Mouse (Mus musculus) liver, embryonic 11.5 days (tissue): ENCODE data around the gene Thsd4. TPM values are rescaled to one million over a fixed set of nuclear protein-coding genes. Genes with fewer than 3 reads are reported as not detected.

ENCODE experiments used
- ATAC-seq: fragments of 200-750 bp; cut with Nextera tagmentation; replicated peaks from 2 replicates; pipeline ENCODE4 v1.8.0; 2017; ENCODE audit warnings: moderate number of reproducible peaks, mild to moderate bottlenecking, moderate TSS enrichment, moderate library complexity; ENCODE audit not compliant: low FRiP score
- DNase-seq: peaks from one replicate; pipeline ENCODE4 v3.0.0-alpha.2; 2017; ENCODE audit warnings: low spot score
- H3K27ac ChIP-seq: fragments of 300-500 bp; sonication (generic); 2 replicates; pipeline ENCODE4 v1.5.1; 2014; ENCODE audit warnings: mild to moderate bottlenecking, low read depth, low read length, control low read depth
- H3K27me3 ChIP-seq: fragments of 300-500 bp; sonication (generic); replicated peaks from 2 replicates; pipeline ENCODE4 v1.6.1; 2014; ENCODE audit warnings: low read length, mixed read lengths; ENCODE audit not compliant: control insufficient read depth, insufficient read depth
- H3K36me3 ChIP-seq: fragments of 300-500 bp; sonication (generic); 2 replicates; pipeline ENCODE4 v1.6.1; 2014; ENCODE audit warnings: mild to moderate bottlenecking, low read length, moderate library complexity, mixed read lengths; ENCODE audit not compliant: control insufficient read depth, insufficient read depth
- H3K4me1 ChIP-seq: fragments of 300-500 bp; sonication (generic); replicated peaks from 2 replicates; pipeline ENCODE4 v1.6.1; 2014; ENCODE audit warnings: low read length, mixed read lengths; ENCODE audit not compliant: control insufficient read depth, insufficient read depth
- H3K4me2 ChIP-seq: fragments of 300-500 bp; sonication (generic); 2 replicates; pipeline ENCODE4 v1.6.1; 2014; ENCODE audit warnings: mild to moderate bottlenecking, control low read depth, moderate library complexity
- H3K4me3 ChIP-seq: fragments of 300-500 bp; sonication (generic); 2 replicates; pipeline ENCODE4 v1.5.1; 2014; ENCODE audit warnings: low read depth, low read length, control low read depth
- H3K9ac ChIP-seq: fragments of 300-500 bp; sonication (generic); 2 replicates; pipeline ENCODE4 v1.6.1; 2014; ENCODE audit warnings: low read depth, low read length, control low read depth
- H3K9me3 ChIP-seq: fragments of 300-500 bp; sonication (generic); 2 replicates; pipeline ENCODE4 v1.6.1; 2016; ENCODE audit warnings: low read length, inconsistent platforms, mixed read lengths; ENCODE audit not compliant: control insufficient read depth
- WGBS: fragments of 180-500 bp; shearing (Covaris S2); extraction: QIAGEN DNeasy Blood & Tissue Kit; methylation state at CpG from one replicate; pipeline ENCODE4 v1.1.7; 2014; 5-methylcytosine and 5-hydroxymethylcytosine counted together
- polyA plus RNA-seq: library from polyadenylated mRNA; unstranded; fragments of >200 nt; fragmentation: Nextera tagmentation; extraction: Ambion mirVana; gene quantifications from 2 replicates; pipeline ENCODE4 v1.2.1, GENCODE M21; 2014

Thsd4 gene
- polyA plus RNA-seq, 1 experiment from 2014 or later: 6.8 TPM

DNA sequence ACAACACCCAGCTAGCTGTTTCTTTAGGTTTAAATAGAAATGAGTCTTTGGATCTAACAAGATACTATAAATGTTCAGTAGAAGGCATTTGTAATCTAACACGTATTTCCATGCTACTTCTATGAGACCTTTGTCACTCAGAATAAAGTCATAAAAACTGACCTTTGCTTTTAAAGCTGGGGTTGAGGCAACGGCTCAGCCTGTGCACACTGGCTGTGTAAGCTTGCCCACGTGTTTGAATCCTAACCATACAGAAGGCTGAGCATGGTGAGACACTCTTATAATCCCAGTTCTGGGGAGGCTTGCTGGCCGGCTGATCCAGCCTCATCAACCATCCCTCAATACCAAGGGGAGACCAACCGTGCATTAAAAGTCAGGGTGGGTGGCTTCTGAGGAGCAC is 214.4 kb downstream of the Thsd4 start:
- Histone ChIP-seq H3K4me1 (0 out of 2 replicates have a peak, but pooled peaks cover 4% of the 10 kb centered on the region), H3K9me3 (no peaks in the 10 kb centered on the region), H3K27ac (no peak overlapping the region), H3K27me3 (no peaks in the 10 kb centered on the region), H3K4me3 (no peak overlapping the region), H3K4me2 (no peak overlapping the region), H3K9ac (no peak overlapping the region), H3K36me3 (no peaks in the 10 kb centered on the region)
- ATAC-seq: no peak
- WGBS: 77% methylated on average over 5 of the region's 5 CpGs
- DNase-seq: no peak

DNA sequence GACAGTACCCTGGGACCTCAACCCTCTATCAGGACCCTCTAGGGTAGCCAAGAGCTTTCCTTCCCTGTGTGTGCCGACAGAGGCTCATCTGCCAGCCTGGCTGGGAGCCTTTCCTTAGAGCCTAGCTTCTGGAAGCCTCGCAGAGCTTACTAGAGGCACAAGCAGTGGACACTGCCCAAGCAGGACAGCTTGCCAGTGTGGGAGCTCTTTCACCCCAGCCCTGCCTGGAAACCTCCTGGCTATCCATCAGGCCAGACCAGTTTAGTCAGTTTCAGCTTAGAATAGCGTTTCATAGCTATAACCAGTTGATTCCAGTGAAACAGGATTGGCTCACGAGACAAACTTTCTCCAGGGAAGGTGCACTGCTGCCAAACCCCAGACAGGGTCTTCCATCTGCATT is 215.6 kb downstream of the Thsd4 start:
- Histone ChIP-seq H3K36me3 (no peaks in the 10 kb centered on the region), H3K4me3 (no peak overlapping the region), H3K4me1 (0 out of 2 replicates have a peak, but pooled peaks cover 4% of the 10 kb centered on the region), H3K27me3 (no peaks in the 10 kb centered on the region), H3K27ac (no peak overlapping the region), H3K9ac (no peak overlapping the region), H3K9me3 (no peaks in the 10 kb centered on the region), H3K4me2 (no peak overlapping the region)
- DNase-seq (no peak), ATAC-seq (no peak)
- 79% methylated on average over 4 of the region's 4 CpGs for WGBS

DNA sequence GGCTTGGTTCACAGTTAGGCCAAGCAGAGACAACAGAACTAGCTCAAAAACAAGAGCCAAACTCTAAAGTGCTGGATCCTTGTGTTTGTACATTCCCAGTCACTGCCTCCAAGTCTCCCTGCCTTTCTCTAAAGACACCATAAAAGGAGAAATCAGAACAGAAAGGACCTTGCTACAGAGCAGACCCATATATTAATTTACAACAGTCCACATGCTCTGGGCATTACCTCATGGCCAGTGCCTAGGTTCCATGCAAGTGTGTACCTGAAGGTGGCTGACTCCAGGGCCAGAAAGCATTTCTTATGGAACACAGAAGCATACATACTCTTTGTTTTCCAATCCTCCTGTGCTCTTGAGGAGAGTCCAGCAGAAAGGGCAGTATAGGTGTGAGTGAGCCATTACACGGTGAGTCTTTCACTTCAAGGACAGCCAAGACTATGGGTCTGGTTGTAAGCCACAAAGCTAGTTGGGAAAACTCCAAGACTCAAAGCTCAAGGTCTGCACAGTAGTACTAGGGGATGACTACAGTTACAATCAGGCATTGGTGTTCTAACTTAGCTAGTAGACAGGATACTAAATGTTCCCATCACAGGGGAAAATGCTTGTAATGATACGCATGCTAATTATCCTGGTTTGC is 216.5 kb downstream of the Thsd4 start:
- WGBS: 88% methylated on average over 2 of the region's 2 CpGs
- H3K9ac ChIP-seq: no peak overlapping the region
- H3K27ac ChIP-seq: no peak overlapping the region
- DNase-seq (no peak), ATAC-seq (no peak)
- no peak overlapping the region for H3K4me2 ChIP-seq
- H3K9me3 ChIP-seq: no peaks in the 10 kb centered on the region
- no peak overlapping the region for H3K4me3 ChIP-seq
- no peaks in the 10 kb centered on the region for H3K36me3 ChIP-seq
- no peaks in the 10 kb centered on the region for H3K27me3 ChIP-seq
- H3K4me1 ChIP-seq: 0 out of 2 replicates have a peak, but pooled peaks cover under 1% of the 10 kb centered on the region

DNA sequence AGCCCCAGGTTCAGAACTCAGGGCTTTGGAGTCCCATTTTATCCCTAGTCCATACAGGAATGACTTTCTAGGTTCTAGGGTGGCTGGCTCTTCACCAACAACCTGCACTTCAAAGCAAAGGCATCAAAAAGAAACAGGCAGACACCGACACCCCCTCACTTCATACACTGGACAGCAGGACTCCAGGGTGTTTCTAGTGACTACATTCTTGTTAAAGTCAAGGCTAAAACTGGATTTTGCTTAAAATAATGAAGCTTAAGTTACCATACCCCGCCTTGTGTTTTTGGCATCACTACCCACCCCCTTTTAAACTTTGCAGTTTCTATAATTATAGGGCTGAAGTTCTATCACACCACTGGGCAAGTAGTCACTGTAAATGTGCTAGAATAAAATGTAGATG is 225.6 kb downstream of the Thsd4 start:
- no peaks in the 10 kb centered on the region for H3K4me1 ChIP-seq
- no peak for ATAC-seq
- H3K4me2 ChIP-seq: no peak overlapping the region
- no peaks in the 10 kb centered on the region for H3K9me3 ChIP-seq
- H3K27ac ChIP-seq: no peak overlapping the region
- no peak overlapping the region for H3K9ac ChIP-seq
- 73% methylated on average over 2 of the region's 2 CpGs for WGBS
- no peaks in the 10 kb centered on the region for H3K27me3 ChIP-seq
- H3K4me3 ChIP-seq: no peak overlapping the region
- DNase-seq: no peak
- no peaks in the 10 kb centered on the region for H3K36me3 ChIP-seq

DNA sequence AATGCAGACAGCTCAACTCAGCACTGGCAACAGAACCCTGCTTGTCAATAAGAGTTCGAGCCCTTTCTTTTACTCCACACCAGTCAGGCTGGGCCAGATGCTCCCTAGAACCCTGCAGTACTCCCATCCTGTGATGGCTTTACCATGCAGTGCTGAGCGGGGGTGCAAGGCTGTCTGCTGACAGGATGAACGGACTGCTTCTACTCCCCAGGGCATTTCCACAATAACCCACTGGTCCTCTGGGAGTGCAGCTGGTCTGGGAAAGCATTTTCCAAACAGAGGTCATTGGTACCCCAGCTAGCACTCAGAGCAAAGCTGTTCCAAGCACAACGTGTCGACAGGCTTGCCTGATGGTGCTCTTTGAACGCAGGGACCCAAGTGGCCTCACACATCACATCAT is 226.6 kb downstream of the Thsd4 start:
- Histone ChIP-seq H3K36me3 (no peaks in the 10 kb centered on the region), H3K4me2 (no peak overlapping the region), H3K27me3 (no peaks in the 10 kb centered on the region), H3K4me1 (no peaks in the 10 kb centered on the region), H3K9me3 (no peaks in the 10 kb centered on the region), H3K27ac (no peak overlapping the region), H3K4me3 (no peak overlapping the region), H3K9ac (no peak overlapping the region)
- no peak for DNase-seq
- WGBS: 69% methylated on average over 6 of the region's 6 CpGs
- ATAC-seq: no peak

- Histone ChIP-seq H3K9me3 (no peaks in the 10 kb centered on the region), H3K27ac (no peak overlapping the region), H3K4me3 (no peak overlapping the region), H3K4me2 (no peak overlapping the region), H3K27me3 (no peaks in the 10 kb centered on the region), H3K9ac (no peak overlapping the region), H3K4me1 (no peaks in the 10 kb centered on the region), H3K36me3 (no peaks in the 10 kb centered on the region)
- DNase-seq (no peak), ATAC-seq (no peak)
- WGBS: 73% methylated on average over 6 of the region's 6 CpGs
These were observed 228.7 kb downstream of the Thsd4 start for GRCm38 (mm10) chr9:60293129-60293528.

GRCm38 (mm10) chr9:60290780-60291179 is 231.1 kb downstream of the Thsd4 start:
- Histone ChIP-seq H3K9me3 (no peaks in the 10 kb centered on the region), H3K27ac (no peak overlapping the region), H3K4me1 (no peaks in the 10 kb centered on the region), H3K4me3 (no peak overlapping the region), H3K4me2 (no peak overlapping the region), H3K36me3 (no peaks in the 10 kb centered on the region), H3K27me3 (no peaks in the 10 kb centered on the region), H3K9ac (no peak overlapping the region)
- WGBS: 84% methylated on average over 8 of the region's 8 CpGs
- DNase-seq (no peak), ATAC-seq (no peak)

DNA sequence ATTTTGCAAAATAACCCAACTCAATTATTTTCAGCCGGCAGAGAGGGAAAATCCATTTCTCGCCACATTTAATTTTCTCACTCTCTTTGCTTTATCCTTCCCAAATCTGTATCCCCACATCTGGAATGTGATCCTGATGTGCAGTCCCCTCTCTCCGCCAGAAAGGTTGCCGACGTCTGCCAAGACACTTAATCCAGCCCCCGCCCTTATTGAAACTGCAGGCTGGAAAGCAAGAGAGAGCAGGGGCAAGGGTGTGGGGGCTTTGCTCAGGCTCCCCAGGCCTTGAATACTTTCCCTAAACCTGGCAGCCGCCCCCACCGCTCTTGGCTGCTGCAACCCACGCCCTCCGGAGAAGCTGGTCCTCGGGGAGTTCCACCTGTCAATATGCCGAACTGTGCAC is 233.1 kb downstream of the Thsd4 start:
- H3K4me3 ChIP-seq: no peak overlapping the region
- ATAC-seq: no peak

GRCm38 (mm10) chr9:60286390-60286789 is 235.5 kb downstream of the Thsd4 start:
- ATAC-seq: no peak
- H3K9me3 ChIP-seq: no peaks in the 10 kb centered on the region
- 93% methylated on average over 3 of the region's 3 CpGs for WGBS

More for the DNA sequence above, 233.1 kb downstream of the Thsd4 start:
- no peak overlapping the region for H3K27ac ChIP-seq
- 75% methylated on average over 12 of the region's 12 CpGs for WGBS
- DNase-seq: no peak
- no peak overlapping the region for H3K9ac ChIP-seq
- H3K27me3 ChIP-seq: no peaks in the 10 kb centered on the region
- no peaks in the 10 kb centered on the region for H3K36me3 ChIP-seq
- no peaks in the 10 kb centered on the region for H3K9me3 ChIP-seq
- H3K4me1 ChIP-seq: no peaks in the 10 kb centered on the region
- H3K4me2 ChIP-seq: no peak overlapping the region

More at GRCm38 (mm10) chr9:60286390-60286789, 235.5 kb downstream of the Thsd4 start:
- H3K4me2 ChIP-seq: no peak overlapping the region
- no peaks in the 10 kb centered on the region for H3K27me3 ChIP-seq
- H3K27ac ChIP-seq: no peak overlapping the region
- H3K4me1 ChIP-seq: peaks cover 2% of the 10 kb centered on the region; the same call in 1 of the 2 replicates
- H3K4me3 ChIP-seq: no peak overlapping the region
- no peak overlapping the region for H3K9ac ChIP-seq
- H3K36me3 ChIP-seq: no peaks in the 10 kb centered on the region
- no peak for DNase-seq
